Mouse (Mus musculus): ENCODE data around the gene Pex16. TPM values are rescaled to one million over a fixed set of nuclear protein-coding genes. Genes with fewer than 3 reads are reported as not detected.

Pex16 gene
- polyA plus RNA-seq, 1 experiment from 2014 or later = 18.6 TPM

Small RNA genes lying within 50 kb of the gene (microRNA-seq; reads per million reads assigned to microRNA genes)
- not detected for gene Mir7000

Other genes starting within 250 kb of the Pex16 start
- 11.9 and 13.3 TPM in 2 replicates for gene Large2, start 193 bp downstream of the Pex16 start, polyA plus RNA-seq (2015; fragmentation: Nextera tagmentation; extraction: Ambion mirVana)
- 2.3 and 4.8 TPM in 2 replicates for gene 1700029I15Rik, start 7.9 kb downstream of the Pex16 start, polyA plus RNA-seq (2015; fragmentation: Nextera tagmentation; extraction: Ambion mirVana)
- gene Mapk8ip1, start 26.6 kb downstream of the Pex16 start, polyA plus RNA-seq (2015; fragmentation: Nextera tagmentation; extraction: Ambion mirVana) = 27.6 and 28.9 TPM in 2 replicates
- gene Cry2, start 59.4 kb downstream of the Pex16 start, polyA plus RNA-seq (2015; fragmentation: Nextera tagmentation; extraction: Ambion mirVana) = 31.0 and 34.9 TPM in 2 replicates
- 10.6 and 11.7 TPM in 2 replicates for gene Slc35c1, start 85.9 kb downstream of the Pex16 start, polyA plus RNA-seq (2015; fragmentation: Nextera tagmentation; extraction: Ambion mirVana)
- gene Chst1, start 225.0 kb downstream of the Pex16 start, polyA plus RNA-seq (2015; fragmentation: Nextera tagmentation; extraction: Ambion mirVana) = 5.8 and 6.4 TPM in 2 replicates